Mouse (Mus musculus) embryonic facial prominence, embryonic 11.5 days (tissue): ENCODE measurements around the gene Rbbp4. TPM values are rescaled to one million over a fixed set of nuclear protein-coding genes. Genes with fewer than 3 reads are reported as not detected.

Experiments used
- ATAC-seq: fragments of 200-750 bp; cut with Nextera tagmentation; replicated peaks from 2 replicates; pipeline ENCODE4 v1.8.0; 2017; ENCODE audit warnings: low read depth; ENCODE audit not compliant: insufficient number of reproducible peaks, low FRiP score, low TSS enrichment
- DNase-seq: peaks from one replicate; pipeline ENCODE4 v3.0.0-alpha.2; 2015; ENCODE audit warnings: low spot score
- H3K27ac ChIP-seq: fragments of 300-500 bp; sonication (generic); replicated peaks from 2 replicates; pipeline ENCODE4 v1.5.1; 2014; ENCODE audit warnings: mild to moderate bottlenecking, low read depth, low read length, control low read depth
- H3K27me3 ChIP-seq: fragments of 300-500 bp; sonication (generic); 2 replicates; pipeline ENCODE4 v1.6.1; 2014; ENCODE audit warnings: mild to moderate bottlenecking, low read length, moderate library complexity, mixed read lengths; ENCODE audit not compliant: control insufficient read depth, insufficient read depth
- H3K36me3 ChIP-seq: fragments of 300-500 bp; sonication (generic); replicated peaks from 2 replicates; pipeline ENCODE4 v1.6.1; 2014; ENCODE audit warnings: low read depth, mild to moderate bottlenecking, low read length, moderate library complexity, mixed read lengths; ENCODE audit not compliant: control insufficient read depth, insufficient read depth
- H3K4me1 ChIP-seq: fragments of 300-500 bp; sonication (generic); 2 replicates; pipeline ENCODE4 v1.6.1; 2014; ENCODE audit warnings: low read length, mixed read lengths; ENCODE audit not compliant: control insufficient read depth, insufficient read depth
- H3K4me2 ChIP-seq: fragments of 300-500 bp; sonication (generic); 2 replicates; pipeline ENCODE4 v1.6.1; 2014; ENCODE audit warnings: low read depth, mild to moderate bottlenecking, control low read depth, low read length, moderate library complexity
- H3K4me3 ChIP-seq: fragments of 300-500 bp; sonication (generic); 2 replicates; pipeline ENCODE4 v1.5.1; 2014; ENCODE audit warnings: low read depth, low read length, control low read depth
- H3K9ac ChIP-seq: fragments of 300-500 bp; sonication (generic); replicated peaks from 2 replicates; pipeline ENCODE4 v1.6.1; 2014; ENCODE audit warnings: mild to moderate bottlenecking, control low read depth, low read length
- H3K9me3 ChIP-seq: fragments of 300-500 bp; sonication (generic); replicated peaks from 2 replicates; pipeline ENCODE4 v1.6.1; 2016; ENCODE audit warnings: mild to moderate bottlenecking, low read length, inconsistent platforms, mixed read lengths; ENCODE audit not compliant: control insufficient read depth
- WGBS: fragments of 180-500 bp; shearing (Covaris S2); extraction: QIAGEN DNeasy Blood & Tissue Kit; methylation state at CpG from one replicate; pipeline ENCODE4 v1.1.7; 2014; 5-methylcytosine and 5-hydroxymethylcytosine counted together
- polyA plus RNA-seq: library from polyadenylated mRNA; unstranded; fragments of >200 nt; fragmentation: Nextera tagmentation; extraction: Ambion mirVana; gene quantifications from 2 replicates; pipeline ENCODE4 v1.2.1, GENCODE M21; 2014

Rbbp4 gene
- polyA plus RNA-seq, 1 experiment from 2014 or later: 661 TPM

DNA sequence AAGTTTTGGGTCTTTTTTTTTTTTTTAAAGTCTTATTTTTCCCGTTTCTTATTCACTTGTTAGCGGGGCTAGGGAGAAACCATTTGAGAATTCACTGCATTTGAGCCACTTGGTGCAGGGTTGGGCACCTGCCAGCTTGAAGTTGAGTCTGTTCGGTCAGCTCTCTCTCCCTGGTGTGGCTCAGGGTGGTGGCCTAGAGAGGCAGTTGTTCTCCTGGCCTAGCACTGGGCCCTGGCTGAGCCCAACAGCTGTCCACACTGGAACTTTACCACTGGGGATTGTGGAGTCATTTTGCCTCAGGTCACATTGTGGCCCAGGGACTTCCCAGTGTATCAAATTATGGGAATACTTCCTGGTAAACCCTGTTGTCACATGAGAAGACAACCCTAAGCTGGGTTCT lies 47.1 kb downstream of the Rbbp4 start:
- Histone ChIP-seq H3K36me3 (no peaks in the 10 kb centered on the region), H3K27me3 (peaks cover 5% of the 10 kb centered on the region; the same call in 1 of the 2 replicates), H3K4me2 (no peak overlapping the region), H3K27ac (no peak overlapping the region), H3K9ac (no peak overlapping the region), H3K4me3 (no peak overlapping the region), H3K9me3 (no peaks in the 10 kb centered on the region), H3K4me1 (peaks cover 4% of the 10 kb centered on the region; the same call in 1 of the 2 replicates)
- 40% methylated on average over 3 of the region's 3 CpGs for WGBS
- no peak for DNase-seq
- ATAC-seq: no peak

DNA sequence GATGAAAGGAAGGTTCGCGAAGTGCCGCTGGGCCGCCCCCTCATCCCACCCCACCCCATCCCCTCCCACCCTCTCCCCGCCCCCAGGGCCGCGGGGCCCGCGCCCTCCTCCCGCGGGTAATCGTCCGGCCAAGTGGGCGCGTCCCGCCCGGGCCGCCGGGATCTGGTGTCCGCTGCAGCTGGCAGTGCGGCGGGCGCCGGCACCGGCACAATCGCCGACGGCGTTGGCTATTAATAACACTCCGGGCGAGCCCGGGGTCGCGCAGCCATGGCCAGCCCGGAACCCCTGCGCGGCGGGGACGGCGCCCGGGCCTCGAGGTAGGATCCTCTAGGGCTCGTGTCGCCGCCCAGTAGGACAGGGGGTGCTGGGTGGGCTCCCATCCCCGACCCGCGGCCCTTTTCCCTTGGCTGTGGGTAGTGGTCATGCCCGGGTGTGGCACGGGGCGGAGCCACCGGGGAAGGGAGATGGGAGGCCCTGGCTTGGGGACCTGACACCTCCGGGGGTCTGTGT lies 47.6 kb downstream of the Rbbp4 start, which contains the start of gene Sync:
TSS of gene Sync (plus strand) at position 146 of the 510 bp plus-strand sequence.
- H3K9ac ChIP-seq: peak within 1 kb of the TSS; percentile 32
- peak; percentile 40 for DNase-seq
- no peak within 1 kb of the TSS for H3K27ac ChIP-seq
- H3K36me3 ChIP-seq: no peaks in the 10 kb centered on the region
- peak within 1 kb of the TSS; percentile 96 for H3K4me2 ChIP-seq
- peaks cover 4% of the 10 kb centered on the region; the same call in 1 of the 2 replicates for H3K4me1 ChIP-seq
- peak within 1 kb of the TSS; percentile 36 for H3K4me3 ChIP-seq
- 1% methylated on average over 42 of the region's 53 CpGs for WGBS
- H3K9me3 ChIP-seq: no peaks in the 10 kb centered on the region
- no peak for ATAC-seq
- peaks cover 5% of the 10 kb centered on the region; the same call in 1 of the 2 replicates for H3K27me3 ChIP-seq

DNA sequence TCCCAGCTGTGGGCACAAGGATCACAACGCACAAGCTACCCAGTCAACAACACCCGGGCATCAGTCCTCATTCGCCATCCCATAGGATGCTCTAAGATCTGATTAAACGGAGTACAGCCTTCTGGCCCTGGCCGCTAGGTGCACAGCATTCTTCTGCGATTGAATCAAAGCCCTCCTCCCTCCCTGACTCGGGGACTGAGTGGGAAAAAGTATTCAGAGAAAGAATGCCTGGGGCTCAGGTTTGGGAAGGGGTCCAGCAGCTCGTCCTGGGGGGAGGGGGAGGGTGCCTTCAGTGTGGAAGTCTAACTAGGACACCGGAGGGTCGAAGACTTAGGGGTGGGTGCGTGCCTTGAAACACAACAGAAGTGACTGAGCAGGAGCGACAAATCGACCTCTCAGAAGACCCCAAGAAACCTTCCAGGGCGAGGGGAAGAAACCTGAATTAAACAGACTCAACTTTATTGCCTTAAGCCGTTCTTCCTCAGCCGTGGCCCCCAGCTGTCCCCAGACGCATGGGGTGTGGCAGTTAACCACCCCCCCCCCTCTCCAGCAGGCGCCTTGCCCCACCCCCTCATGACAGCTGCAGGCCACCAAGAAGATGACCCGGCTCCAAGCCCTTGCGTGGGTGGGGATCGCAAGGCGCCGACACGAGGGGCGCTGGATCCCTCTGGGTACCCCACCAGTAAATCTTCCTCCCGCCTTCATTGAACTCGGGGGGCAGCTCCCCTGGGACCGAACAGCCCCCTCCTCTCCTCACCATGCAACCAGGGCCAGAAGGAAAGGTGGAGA lies 48.3 kb downstream of the Rbbp4 start:
- DNase-seq (peak; percentile 66), ATAC-seq (no peak)
- H3K9ac ChIP-seq: peak overlapping the region; percentile 32
- WGBS: 4% methylated on average over 28 of the region's 28 CpGs
- peaks cover 5% of the 10 kb centered on the region; the same call in 1 of the 2 replicates for H3K27me3 ChIP-seq
- H3K9me3 ChIP-seq: no peaks in the 10 kb centered on the region
- H3K4me2 ChIP-seq: peak overlapping the region; percentile 96
- H3K36me3 ChIP-seq: no peaks in the 10 kb centered on the region
- peaks cover 4% of the 10 kb centered on the region; the same call in 1 of the 2 replicates for H3K4me1 ChIP-seq
- H3K4me3 ChIP-seq: peak overlapping the region; percentile 36
- H3K27ac ChIP-seq: no peak overlapping the region

DNA sequence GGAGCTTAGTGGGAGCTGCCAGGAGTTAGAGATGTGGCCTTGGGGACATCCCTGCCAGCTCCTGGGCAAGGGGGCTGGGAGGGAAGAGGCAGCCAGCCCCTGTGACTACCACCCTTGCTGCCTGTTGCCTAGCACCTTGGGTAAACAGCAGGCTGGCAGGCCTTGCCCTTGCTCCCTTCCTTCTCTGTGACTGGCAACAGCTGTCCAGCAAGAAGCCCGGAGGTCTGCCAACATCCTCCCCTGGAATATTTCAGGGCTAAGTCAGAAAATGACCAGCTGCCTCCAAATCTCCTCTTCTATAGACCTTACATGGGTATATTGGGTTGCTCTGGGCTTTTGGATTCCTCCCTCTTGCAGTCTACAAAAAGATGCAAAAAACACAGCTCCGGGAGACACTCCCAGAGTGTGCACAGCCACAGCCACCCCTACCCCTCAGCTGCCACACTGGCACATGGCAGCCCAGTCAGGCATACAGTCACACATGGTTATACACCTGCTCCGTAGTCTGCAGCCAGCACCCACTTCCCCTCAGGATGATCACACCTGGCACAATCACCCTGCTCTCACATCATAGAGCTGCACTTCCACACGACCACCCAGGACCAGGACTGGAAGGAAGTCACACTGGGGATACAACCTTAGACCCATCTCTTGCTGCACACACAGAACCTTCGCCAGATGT lies 49.0 kb downstream of the Rbbp4 start:
- WGBS: 57% methylated on average over 5 of the region's 5 CpGs
- Histone ChIP-seq H3K4me2 (no peak overlapping the region), H3K4me3 (no peak overlapping the region), H3K9me3 (no peaks in the 10 kb centered on the region), H3K36me3 (no peaks in the 10 kb centered on the region), H3K27me3 (peaks cover 5% of the 10 kb centered on the region; the same call in 1 of the 2 replicates), H3K4me1 (peaks cover 4% of the 10 kb centered on the region; the same call in 1 of the 2 replicates), H3K27ac (no peak overlapping the region), H3K9ac (no peak overlapping the region)
- ATAC-seq (no peak), DNase-seq (no peak)

DNA sequence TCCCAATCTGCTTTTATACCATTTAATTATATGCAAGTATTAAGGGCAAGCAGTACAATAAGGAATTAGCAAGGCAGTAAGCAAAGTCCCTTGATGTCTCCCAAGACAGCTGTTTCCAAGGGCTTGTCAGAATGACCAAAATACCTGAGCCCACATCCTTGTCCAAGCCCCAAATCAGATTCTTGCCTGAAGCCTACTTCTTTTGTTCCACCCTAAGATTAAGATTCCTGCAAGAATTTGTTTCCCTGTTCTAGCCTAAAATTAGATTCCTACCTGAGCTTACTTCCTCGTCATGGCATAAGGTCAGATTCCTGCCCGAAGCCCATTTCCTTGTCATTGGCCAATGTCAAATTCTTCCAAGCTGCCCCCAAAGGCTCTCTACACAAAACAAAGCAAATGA lies 50.5 kb downstream of the Rbbp4 start:
- no peak for ATAC-seq
- DNase-seq: no peak
- H3K4me1 ChIP-seq: peaks cover 4% of the 10 kb centered on the region; the same call in 1 of the 2 replicates
- no peak overlapping the region for H3K9ac ChIP-seq
- no peak overlapping the region for H3K4me3 ChIP-seq
- H3K27ac ChIP-seq: no peak overlapping the region
- no peak overlapping the region for H3K4me2 ChIP-seq
- H3K36me3 ChIP-seq: no peaks in the 10 kb centered on the region
- 72% methylated on average over 2 of the region's 2 CpGs for WGBS
- H3K27me3 ChIP-seq: peaks cover 5% of the 10 kb centered on the region; the same call in 1 of the 2 replicates
- H3K9me3 ChIP-seq: no peaks in the 10 kb centered on the region

DNA sequence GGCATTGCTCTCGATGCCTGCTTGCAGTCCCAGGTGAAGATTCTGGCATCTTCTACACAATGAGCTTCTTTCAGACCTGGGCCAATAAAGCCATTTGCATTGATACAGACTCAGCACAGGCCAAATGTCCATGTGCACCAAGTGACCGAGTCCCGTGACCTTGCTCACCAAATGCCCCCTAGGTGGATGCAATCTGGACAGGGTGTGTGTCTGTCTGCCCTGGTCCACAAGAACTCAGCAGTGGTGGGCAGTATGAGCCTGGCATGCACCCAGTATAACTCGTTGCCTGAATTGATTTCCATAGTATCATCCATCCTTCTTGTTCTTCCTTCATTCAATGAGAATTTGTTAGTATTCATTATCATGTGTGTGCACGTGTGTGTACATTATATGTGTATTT lies 51.9 kb downstream of the Rbbp4 start:
- 80% methylated on average over 5 of the region's 5 CpGs for WGBS

DNA sequence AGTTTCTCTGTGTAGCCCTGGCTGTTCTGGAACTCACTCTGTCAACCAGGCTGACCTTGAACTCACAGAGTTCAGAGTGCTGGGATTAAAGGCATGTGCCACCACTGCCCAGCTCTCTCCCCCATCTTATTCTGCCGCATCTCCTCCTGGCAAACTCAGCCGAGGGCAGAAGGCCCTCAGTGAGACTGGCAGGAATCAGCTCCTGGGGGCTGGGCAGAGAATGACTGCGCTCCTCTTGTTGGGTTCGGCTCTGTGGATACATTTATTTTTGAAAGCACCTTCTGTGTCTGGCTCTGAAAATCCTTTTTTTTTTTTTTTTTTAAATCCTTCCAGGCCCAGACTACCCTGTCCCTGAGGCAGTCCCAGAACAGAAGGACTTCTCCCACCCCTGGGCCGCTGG lies 52.4 kb downstream of the Rbbp4 start:
- DNase-seq (no peak), ATAC-seq (no peak)
- H3K27ac ChIP-seq: no peak overlapping the region
- H3K36me3 ChIP-seq: no peaks in the 10 kb centered on the region
- no peaks in the 10 kb centered on the region for H3K9me3 ChIP-seq
- H3K4me3 ChIP-seq: no peak overlapping the region
- peaks cover 4% of the 10 kb centered on the region; the same call in 1 of the 2 replicates for H3K4me1 ChIP-seq
- 77% methylated on average over 5 of the region's 5 CpGs for WGBS
- no peak overlapping the region for H3K9ac ChIP-seq
- H3K4me2 ChIP-seq: no peak overlapping the region
- peaks cover 5% of the 10 kb centered on the region; the same call in 1 of the 2 replicates for H3K27me3 ChIP-seq

More for the DNA sequence above, 51.9 kb downstream of the Rbbp4 start:
- ATAC-seq: no peak
- Histone ChIP-seq H3K27me3 (peaks cover 5% of the 10 kb centered on the region; the same call in 1 of the 2 replicates), H3K4me1 (peaks cover 4% of the 10 kb centered on the region; the same call in 1 of the 2 replicates), H3K27ac (no peak overlapping the region), H3K4me2 (no peak overlapping the region), H3K36me3 (no peaks in the 10 kb centered on the region), H3K9me3 (no peaks in the 10 kb centered on the region), H3K9ac (no peak overlapping the region), H3K4me3 (no peak overlapping the region)
- DNase-seq: no peak
